Mouse (Mus musculus) brain, embryonic 14.5 days (tissue): ENCODE measurements around the gene 1700012B07Rik.

Experiments used
- CTCF ChIP-seq: fragments of 200-500 bp; IDR thresholded peaks from 2 replicates; pipeline ENCODE4 v1.5.1; 2012; ENCODE audit warnings: inconsistent platforms, mild to moderate bottlenecking, moderate library complexity, borderline replicate concordance; ENCODE audit not compliant: insufficient read depth, insufficient read length; ENCODE audit errors: extremely low read depth
- POLR2A ChIP-seq: fragments of 200-500 bp; IDR thresholded peaks from 2 replicates; pipeline ENCODE4 v1.6.1; 2012; ENCODE audit warnings: mild to moderate bottlenecking, inconsistent platforms, borderline replicate concordance; ENCODE audit not compliant: poor library complexity, insufficient read depth, insufficient read length, severe bottlenecking; ENCODE audit errors: extremely low read depth

GRCm38 (mm10) chr11:109760063-109760462 lies 67.8 kb downstream of the 1700012B07Rik start:
- TF ChIP-seq POLR2A (no peak), CTCF (no peak)
